Mouse (Mus musculus): ENCODE measurements around the gene Ralb.

DNA sequence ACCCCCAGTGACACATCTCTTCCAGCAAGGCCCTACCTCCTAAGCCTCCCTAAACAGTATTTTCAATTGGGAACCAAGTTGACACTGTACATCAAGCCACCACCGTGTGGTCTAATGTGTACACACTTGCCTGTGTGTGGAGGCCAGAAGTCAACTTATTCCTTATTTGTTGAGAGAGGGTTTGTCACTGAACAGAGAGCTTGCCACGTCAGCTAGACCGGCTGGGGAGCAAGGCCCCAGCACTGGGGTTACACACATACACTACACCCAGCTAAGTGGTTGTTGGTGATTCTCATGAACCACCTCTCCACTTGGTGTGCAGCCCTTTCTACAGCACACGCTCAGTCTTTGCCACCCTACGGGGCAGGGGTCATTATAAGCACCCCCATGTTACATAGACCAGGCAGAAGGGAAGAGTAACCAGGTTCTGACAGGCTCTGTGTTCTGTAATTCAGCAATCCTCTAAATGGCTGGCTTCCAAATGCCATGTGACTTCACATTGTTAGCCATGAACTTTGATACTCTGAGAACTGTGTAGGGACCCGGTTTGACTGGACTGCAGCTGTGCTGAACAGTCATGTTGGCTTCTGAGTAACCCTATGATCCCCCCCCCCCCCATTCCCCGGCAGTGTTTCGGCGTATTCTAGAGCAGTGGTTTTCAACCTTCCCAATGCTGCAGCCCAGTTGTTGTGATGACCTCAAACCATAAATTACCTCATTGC, 36.4 kb upstream of the Ralb start:
- no peak for TF ChIP-seq CTCF (IDR thresholded peaks at IDR 0.05; ENCODE audit: extremely low read depth, insufficient read depth, low read length)
- no peak for TF ChIP-seq POLR2A (IDR thresholded peaks at IDR 0.05; ENCODE audit: extremely low read depth, insufficient read depth, low read length)
